Mouse (Mus musculus) left cerebral cortex, adult 18-20 months (tissue): ENCODE data around the gene Actr6. TPM values are rescaled to one million over a fixed set of nuclear protein-coding genes. Genes with fewer than 3 reads are reported as not detected.
A peak's percentile ranks its signal among the peaks of the same experiment; 100 is the strongest.
"Not testable (repeated sequence)": the region's sequence is repeated elsewhere in the genome, so short reads cannot be mapped to it uniquely, and the experiment has no call there.

Experiments
- DNase-seq, 2 experiments: peaks; one replicate each; pipeline ENCODE4 v3.0.0; 2021 to 2022; ENCODE audit warnings: low spot score in 2 of 2, mixed read lengths in 1 of 2
- total RNA-seq, 2 experiments: library from RNA; stranded (reverse); gene quantifications; 2 replicates each; pipeline ENCODE4 v1.2.3; 2021

Actr6 gene
- total RNA-seq, 2 experiments from 2014 or later, result 19.4 to 21.0 TPM

DNA sequence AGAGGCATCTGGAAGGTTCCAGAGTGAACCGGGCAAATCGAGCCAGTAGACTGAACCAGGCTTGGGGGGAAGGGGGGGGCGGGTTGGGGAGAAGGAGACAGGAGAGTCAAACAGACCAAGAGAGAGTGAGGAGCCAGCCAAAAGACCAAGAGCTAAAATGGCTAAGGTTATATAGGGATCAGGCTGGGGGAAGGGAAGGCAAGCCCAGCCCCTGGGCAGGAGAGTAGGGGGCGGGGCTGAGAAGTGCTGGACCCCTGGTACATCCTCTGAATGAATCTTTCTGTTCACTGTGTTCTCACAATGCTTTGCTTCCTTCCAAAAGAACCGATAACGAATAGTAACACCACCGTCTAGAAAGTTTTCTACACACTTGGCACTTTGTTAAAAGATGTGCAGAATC, 7.6 kb upstream of the Actr6 start:
- DNase-seq, result no peak

DNA sequence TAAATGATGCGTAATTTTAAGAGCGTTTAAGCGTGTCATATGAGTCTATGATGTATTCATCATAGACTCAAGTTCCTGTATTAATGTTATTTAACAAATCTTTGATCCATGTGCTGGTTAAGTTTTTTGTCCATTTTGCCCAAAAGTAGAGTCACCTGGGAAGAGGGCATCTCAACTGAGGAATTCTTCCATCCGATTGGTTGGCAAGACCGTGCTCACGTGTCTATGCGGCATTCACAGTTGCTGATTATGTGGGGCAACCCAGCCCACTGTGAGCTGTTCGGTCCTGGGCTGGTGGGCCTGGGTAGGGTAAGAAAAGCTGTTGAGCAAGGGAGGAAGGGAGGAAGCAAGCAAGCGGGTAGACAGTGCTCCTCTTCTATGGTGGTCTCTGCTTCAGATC, 6.3 kb upstream of the Actr6 start:
- DNase-seq, result no peak

DNA sequence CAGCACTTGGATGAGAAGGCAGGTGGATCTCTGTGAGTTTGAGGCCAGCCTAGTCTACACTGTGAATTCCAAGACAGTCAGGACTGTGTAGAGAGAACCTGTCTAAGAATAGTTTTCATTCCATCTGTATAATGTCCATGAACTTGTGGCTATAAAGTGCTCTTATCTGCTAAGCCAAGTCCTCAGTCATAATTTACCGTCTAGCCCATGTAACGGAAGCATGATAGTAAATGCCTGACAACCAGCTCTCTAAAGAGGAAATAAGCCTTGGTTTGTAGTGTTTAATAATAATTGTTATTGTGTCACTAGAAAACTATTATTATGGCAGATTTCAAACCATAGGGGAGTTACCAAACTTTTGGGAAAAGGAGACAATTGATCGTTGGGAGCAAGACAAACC, 5.8 kb upstream of the Actr6 start:
- no peak for DNase-seq

DNA sequence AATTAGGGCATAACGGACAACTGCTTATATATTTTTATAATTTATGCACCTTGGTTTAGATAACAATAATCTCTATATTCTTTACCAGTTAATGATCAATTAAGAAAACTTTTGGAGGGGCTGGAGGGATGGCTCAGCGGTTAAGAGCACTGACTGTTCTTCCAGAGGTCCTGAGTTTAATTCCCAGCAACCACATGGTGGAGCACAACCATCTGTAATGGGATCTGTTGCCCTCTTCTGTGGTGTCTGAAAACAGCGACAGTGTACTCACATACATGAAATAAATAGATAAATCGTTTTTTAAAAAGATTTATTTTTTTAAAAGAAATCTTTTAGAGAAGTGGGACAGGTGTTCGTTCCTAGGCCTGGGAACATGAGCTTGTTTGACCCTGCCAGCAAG, 5.0 kb upstream of the Actr6 start:
- no peak for DNase-seq

DNA sequence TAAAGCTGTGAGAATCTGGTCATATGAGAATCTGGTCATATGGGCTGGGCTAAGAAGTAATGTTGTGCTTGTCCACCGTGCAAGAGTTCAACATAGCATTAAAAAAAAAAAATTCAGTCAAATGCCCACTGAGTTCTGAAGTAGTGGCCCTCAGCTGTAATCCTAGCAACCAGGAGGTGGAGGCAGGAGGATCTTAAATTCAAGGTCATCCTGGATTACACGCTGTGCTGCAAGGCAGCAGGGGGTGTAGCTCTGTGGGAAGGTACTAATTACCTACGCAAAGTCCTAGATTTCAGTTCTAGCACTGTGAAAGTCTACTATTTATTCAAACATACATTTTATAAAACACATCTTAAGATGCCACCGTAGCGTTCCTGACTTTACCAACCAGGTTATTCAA, 754 bp downstream of the Actr6 start:
- DNase-seq, result no peak

DNA sequence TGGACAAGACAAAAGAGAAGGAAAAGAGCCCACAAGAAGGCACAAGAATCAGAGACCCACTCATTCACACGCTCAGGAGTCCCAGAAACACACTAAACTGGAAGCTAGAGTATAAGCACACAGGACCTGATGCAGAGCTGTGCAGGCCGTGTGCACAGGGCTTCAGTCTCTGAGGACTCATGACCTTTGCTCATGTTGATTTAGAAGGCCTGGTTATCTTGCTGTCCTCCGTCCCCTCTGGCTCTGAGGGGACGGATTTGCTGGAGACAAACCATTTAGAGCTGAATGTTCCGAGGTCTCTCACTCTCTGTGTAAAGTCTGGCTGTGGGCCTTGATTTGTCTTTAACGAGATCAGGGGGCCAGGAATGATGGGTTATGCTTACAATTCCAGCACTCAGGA, 1.7 kb downstream of the Actr6 start:
- no peak for DNase-seq

DNA sequence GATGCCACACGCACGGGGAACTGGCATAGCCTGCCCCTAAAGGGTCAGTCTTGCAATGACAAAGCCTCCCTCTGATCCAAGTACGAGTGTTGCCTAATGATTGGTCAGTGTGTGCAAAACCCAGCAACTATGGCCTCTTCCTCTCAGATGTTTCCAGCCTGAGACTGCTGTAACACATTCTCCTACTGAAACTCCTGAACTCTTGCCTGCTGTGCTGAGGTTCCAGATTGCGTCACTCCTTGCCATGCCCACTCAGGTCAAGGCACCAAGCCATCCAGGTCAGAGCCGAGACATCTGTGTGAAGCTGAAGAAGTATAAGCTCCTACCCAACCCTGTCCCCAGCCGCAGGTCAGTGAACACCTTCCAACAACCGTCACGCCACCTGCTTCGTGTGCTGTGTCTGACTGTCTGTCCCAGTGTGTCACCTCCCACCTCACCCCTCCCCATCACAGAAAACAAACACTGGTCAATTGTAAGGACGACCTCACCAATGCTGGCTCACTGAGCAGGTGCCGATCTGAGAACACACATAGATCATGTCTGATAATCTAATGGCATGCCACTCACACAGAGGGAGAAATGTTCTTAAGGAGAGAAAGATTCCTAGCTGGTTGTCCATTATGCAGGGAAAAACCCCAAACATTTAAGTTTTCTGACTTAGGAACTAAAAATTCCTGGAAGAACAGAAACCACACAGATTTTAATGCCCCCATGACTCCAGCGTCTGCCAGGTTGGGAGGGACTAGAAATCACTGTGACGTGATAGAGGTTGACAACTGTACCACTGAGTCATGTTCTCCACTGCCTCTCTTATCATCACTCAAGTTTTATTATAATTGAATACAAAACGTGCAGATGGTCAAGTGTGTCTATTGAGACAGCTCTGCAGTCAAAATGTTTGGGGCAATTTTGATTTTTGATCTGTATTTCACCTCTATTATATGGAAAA, 9.6 kb downstream of the Actr6 start:
- DNase-seq, result no peak

DNA sequence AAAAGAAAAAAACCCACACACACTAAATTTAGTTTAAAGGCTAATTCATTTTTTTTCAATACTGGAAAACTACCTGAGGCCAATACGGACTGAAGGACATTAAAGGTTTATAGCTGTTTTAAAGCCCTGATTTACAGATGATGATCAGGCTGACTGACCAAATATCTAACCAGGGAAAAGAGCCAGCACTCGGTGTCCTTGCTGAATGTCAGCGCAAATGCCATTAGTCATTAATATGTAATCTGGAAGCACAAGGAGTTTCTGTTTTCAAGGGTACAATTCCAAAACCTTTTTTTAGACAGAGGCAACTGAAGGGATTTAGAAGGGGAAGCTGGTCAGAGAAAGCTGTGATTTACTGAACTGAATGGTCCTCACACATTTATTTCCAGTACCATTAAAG, 11.3 kb downstream of the Actr6 start:
- no peak for DNase-seq

DNA sequence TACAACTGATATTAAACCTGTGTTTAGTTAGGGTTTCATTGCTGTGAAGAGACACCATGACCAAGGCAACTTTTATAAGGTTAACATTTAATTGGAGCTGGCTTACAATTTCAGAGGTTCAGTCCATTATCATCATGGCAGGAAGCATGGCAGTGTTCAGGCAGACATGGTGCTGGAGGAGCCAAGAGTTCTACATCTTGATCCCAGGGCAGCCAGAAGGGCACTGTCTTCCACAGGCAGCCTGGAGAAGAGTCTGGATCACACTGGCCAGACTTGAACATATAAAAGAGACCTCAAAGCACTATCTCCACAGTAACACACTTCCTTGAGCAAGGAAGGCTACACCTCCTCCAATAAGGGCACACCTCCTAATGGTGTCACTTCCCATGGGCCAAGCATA, 11.8 kb downstream of the Actr6 start:
- DNase-seq, result no peak

DNA sequence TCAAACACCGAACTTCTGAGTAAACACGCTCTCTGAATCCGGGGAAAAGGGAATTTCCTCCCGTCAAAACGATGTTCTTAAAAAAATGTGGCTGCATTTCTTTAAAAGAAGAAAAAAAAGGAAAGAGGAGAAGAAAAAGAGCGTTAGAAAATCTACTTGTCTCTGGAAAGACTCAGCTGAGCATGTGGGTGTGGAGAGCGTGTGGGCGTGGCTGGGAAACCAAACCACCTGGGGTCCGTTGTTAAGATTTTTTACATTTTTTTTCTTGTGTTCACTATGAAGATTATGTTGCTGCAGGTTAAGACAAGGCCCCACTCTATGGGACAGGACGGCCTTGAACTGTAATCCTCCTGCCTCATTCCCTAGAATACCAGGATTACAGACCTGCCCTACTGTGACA, 17.2 kb downstream of the Actr6 start:
- DNase-seq, result peak; percentile 3 to 32

DNA sequence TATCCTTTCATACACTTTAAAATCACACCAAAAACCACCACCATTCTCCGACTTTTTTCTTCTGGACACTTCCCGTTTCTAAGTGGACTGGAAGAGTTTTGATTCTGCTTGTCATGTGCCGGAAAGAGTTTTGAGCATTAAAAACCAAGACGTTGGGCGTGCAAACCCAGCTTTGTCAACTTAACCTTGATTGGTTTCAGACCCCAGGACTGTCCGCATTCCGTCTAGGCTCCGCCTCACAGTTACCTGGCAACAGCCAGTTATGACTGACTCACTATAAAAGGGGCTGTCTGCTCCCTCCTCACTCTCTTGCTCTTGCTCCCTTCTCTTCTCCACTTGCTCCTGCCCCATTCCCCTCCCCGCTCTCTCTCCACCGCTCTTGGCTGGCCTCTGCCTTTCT, 23.4 kb downstream of the Actr6 start:
- DNase-seq, result no peak

DNA sequence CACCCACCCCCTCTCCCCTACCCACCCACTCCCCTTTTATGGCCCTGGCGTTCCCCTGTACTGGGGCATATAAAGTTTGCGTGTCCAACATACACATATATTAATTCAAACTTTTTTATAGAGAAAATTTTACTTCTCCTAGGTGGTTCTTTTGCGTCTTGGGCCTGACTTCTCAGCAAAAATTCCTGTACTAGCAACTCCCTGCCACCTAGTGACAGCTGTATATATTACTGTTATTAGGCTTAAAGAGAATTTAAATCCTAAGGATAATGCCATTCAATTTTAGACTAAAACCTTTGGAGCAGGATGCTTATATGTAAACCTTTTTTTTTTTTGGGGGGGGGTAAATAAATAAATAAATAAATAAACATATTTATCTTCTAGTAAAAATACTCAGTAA, 24.7 kb downstream of the Actr6 start:
- DNase-seq, result no peak

DNA sequence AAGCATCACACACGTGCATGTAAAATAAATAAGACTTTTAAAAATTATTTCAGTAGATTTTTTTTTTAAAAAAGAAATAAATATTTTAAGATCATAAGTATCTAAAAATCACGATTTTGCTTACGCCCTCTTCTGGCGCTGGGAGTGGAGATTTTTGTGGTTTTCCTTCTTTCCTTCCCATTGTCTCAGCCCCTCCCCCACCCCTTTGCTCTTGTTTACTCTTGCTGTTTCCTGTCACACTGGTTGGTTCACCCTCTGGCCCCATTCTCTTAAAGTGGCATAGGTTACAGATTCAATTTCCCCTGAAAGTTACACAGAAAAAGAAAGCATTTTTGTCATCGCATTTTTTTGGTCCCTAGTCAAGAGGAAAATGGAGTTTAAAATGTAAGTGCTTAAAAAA, 29.1 kb downstream of the Actr6 start:
- no peak for DNase-seq

DNA sequence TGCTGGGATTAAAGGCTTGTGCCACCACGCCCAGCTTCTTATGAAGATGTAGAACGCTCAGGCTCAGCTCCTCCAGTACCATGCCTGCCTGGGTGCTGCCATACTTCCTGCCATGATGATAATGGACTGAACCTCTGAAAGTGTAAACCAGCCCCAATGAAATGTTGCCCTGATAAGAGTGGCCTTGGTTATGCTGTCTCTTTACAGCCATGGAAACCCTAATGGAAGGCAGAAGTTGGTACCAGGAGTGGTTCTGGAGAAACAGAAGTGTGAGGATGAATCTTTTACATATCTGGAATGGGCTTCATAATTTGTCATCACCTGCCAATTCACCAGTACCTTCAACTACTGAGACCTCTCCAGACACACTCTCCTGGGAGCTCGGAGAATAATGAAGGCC, 34.1 kb downstream of the Actr6 start:
- DNase-seq, result no peak

DNA sequence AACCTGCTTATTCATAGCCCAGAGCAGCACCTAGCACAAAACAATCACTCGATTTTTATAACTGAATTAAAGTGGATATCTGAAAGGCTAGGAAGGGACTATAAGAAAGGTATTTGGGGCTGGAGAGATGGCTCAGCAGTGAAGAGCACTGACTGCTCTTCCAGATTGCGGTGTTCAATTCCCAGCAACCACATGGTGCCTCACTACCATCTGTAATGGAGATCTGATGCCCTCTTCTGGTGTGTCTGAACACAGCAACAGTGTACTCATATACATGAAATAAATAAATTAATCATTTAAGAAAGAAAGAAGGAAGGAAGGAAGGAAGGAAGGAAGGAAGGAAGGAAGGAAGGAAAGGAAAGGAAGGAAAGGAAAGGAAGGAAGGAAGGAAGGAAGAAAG, 35.8 kb downstream of the Actr6 start:
- not testable (repeated sequence) for DNase-seq

DNA sequence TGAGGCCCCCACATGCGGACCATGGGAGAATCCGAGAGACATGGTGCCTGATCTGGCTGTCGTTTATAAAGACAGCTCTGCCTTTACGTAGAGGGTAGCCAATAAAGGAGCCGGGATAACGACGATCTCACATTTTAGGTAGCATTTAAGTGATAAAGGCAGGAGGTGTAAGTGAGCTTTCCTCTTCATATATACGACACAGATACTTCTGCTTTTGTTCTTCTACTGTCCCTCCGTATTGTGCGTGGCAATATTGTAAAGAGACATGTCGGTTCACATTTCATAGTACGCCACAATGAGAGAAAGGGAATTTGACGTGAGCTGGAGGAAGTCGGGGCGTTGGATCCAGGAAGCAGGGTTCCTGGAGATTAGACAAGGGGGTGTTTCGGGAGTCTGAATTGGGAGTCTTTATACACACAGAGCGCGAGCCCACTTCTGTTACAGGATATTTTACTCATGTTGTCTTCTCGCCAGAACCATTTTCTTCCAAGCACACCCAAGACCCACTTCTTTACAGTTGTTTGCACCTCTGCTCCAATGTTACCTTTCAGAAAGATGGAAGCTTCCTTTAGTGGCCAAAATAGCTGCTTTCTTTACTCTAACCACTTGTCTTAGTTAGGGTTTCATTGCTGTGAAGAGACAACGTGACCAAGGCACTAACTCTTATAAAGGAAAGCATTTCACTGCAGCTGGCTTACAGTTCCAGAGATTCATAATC, 36.7 kb downstream of the Actr6 start:
- DNase-seq, result no peak

DNA sequence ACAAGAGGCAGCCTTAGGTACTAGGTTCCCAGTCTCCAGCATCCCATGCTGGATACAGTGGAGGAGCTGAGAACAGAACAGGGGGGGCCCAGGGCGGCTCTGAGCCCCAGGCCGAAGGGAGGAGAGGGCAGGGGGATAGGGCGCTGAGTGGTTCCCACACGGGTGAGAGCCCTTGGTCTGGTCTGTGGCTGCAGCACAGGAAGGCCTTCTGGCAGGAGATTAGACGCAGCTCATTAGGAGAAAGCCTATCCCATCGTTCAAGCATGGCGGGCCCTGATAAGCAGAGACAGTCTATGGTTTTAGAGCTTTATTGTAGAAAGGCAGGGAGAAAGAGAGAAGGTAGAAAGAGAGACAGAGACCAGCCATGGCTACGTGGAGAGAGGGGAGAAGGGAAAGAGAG, 42.1 kb downstream of the Actr6 start:
- no peak for DNase-seq

DNA sequence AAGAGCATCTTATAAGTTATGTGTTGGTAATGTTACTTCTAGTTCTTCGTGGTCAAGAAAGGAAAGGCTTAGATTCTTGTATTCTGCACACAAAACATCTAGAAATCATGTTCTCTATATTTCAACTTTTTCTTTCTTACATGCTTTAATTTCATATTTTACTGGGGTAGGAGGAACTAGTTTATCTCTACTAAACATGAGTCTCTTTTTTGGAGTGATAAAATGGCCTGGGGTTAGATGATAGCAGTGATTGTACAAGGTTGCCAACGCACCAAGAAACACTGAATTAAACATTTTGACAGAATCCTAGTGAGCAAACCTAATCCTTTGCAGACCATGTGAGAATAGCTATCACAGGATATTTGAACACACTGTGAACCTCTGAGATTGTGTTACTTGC, 44.6 kb downstream of the Actr6 start:
- no peak for DNase-seq

DNA sequence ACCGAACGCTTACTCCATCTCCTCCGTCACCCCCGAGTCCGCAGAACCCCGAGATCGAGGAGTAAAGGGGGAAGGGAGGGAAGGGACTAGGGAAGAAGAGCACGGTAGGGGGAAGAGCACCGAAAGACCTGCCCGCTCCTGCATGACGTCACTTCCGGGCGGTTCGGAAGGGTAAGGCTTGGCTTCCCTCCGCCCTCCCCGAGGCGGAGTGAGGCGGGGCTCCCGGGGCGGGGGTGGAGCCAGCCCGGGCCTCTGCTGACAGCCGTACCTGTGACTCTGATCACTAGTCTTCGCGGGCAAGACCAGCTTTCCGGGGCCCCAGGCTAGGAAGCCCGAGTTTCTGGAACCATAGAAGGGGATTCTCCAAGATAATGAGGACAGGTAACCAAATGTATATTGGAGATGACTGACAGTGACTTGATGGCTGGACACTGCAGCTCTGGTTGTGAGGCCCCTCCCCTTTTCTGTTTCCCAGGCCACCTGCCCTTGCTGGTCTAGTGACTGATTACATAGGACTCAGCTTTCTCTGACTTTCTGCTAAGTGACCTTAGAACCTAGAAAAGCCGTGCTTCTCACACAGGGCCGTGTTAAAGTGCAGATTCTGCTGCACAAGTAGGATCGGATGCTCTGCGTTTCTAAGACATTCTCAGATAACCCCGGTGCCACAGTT, 45.8 kb downstream of the Actr6 start, which contains the start of gene Scyl2:
Gene Scyl2, minus strand, starts transcription at position 147 of the 670 bp plus-strand sequence.
- peak; percentile 96 for DNase-seq

DNA sequence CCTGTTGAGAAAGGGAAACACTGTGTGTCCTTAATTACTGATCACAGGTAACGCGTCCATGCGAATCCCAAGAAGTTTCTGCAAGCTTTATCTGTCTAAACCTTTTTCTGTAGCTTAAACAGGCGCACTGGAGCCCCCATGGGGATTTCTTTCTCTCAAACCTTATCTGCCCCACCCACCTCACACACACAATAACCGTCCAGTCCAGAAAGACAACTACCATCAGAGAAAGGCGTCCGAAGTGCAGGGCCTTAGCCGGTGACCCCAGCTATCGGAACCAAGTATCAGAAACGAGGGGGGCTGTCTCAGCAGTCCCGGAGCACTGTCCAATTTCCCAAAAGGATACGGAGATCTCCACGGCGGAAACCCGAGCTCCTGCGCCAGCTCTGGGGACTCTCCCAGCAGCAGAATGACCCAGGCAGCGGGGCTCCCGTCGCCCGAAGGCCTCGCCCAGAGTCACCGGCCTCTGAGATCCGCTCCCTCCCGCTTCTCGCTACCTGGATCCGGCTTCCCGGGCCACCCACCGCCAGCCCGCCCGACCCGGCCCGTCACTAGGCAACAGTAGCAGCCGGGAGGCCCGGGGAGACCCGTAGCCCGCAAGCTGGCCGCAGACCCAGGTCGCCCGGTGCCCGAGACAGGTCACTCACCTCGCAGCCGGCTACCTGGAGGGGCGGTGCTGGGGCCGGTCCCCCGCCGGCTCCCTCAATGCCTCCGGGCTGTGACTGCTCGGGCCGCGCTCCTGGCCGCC, 46.5 kb downstream of the Actr6 start:
- DNase-seq, result no peak

DNA sequence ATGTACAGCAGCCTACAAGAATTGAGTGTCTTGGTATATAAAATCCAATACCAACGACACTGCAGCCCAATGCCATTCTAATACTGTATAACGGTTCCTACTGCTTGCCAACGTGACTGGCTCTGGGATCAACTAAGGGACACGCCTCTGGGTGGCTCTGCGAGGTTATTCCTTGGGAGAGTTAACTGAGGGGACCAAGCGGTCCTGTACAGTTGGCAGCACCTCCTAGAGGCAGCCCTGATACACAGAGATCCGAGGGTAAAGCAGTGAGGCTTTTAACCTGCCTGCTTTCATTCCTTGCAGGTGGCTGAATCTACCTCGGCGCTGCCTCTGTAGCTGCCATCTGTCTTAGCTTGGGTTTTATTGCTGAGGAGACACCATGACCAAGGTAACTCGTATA, 49.1 kb downstream of the Actr6 start:
- DNase-seq, result no peak
